Mouse (Mus musculus): ENCODE measurements around the gene Kansl1. TPM values are rescaled to one million over a fixed set of nuclear protein-coding genes. Genes with fewer than 3 reads are reported as not detected.

Kansl1 gene
- total RNA-seq (2023), result 10 to 100 TPM; 91.8 to 92.9 TPM

DNA sequence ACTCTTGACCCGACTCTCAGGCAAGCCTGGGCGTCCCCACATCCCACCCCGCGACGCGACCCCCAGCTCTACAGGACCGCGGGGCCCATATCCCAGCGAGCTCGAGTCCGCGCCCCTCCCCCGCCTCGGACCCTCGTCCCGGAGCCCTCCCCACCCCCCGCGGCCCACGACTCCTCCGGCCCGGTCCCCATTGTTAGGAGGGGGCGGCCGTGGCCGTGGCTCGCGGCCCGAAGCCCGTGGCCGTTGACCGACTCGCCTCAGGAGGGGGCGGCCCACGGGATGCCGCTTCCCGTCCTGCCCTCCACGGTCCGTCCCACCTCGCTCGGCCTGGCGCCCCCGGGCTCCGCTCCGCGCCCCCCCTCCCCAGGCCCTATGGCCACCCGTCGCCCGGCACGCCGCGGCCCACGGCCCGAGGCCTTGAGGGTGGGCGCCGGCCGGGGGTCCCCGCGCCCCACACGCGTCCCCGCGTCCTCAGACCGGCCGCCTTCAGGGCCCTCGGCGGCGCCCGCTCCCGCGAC, at the start of gene Kansl1:
Gene Kansl1 (minus strand): TSS at position 111 of the 518 bp plus-strand sequence.

Other genes with a start within 250 kb of the Kansl1 start
- under 1 TPM; 0.15 to 0.16 TPM for gene Mapt, start 237.5 kb downstream of the Kansl1 start, total RNA-seq (2023)
- 10 to 100 TPM; 24.4 to 25.4 TPM for gene Cdc27, start 81.8 kb upstream of the Kansl1 start, total RNA-seq (2023)
- not detected for gene Myl4, start 81.8 kb upstream of the Kansl1 start, total RNA-seq (2023)
- gene Itgb3, start 139.1 kb upstream of the Kansl1 start, total RNA-seq (2023), result 10 to 100 TPM; 20.8 to 22.2 TPM
- not detected for gene Gm11639, start 216.8 kb upstream of the Kansl1 start, total RNA-seq (2023)

All from monocyte, adult 59 days (primary cell).